Mouse (Mus musculus) c-Kit-negative CD71-positive TER-119-positive erythroid progenitor cells, embryonic 14.5 days (primary cell): ENCODE data around the gene Setd2.

Experiments
- DNase-seq: peaks from one replicate; pipeline ENCODE4 v3.0.0-alpha.2; 2013; ENCODE audit warnings: low read depth, low spot score

The Setd2 gene

GRCm38 (mm10) chr9:110623416-110624195 lies 91.2 kb downstream of the Setd2 start:
- DNase-seq = no peak

GRCm38 (mm10) chr9:110624361-110625166 lies 92.2 kb downstream of the Setd2 start, which contains the start of gene Nradd:
Gene Nradd, minus strand, starts transcription at chr9:110624452.
- DNase-seq = peak; percentile 51

GRCm38 (mm10) chr9:110625350-110625908 lies 93.0 kb downstream of the Setd2 start:
- DNase-seq = no peak

- no peak for DNase-seq
Measured at GRCm38 (mm10) chr9:110630171-110630570, 97.8 kb downstream of the Setd2 start.

GRCm38 (mm10) chr9:110631191-110631590 lies 98.8 kb downstream of the Setd2 start:
- no peak for DNase-seq

GRCm38 (mm10) chr9:110631651-110632275 lies 99.4 kb downstream of the Setd2 start:
- no peak for DNase-seq

- DNase-seq = no peak
Measured at GRCm38 (mm10) chr9:110632671-110633070, 100.3 kb downstream of the Setd2 start.

- no peak for DNase-seq
Measured at GRCm38 (mm10) chr9:110633882-110634281, 101.5 kb downstream of the Setd2 start.

GRCm38 (mm10) chr9:110635225-110635624 lies 102.8 kb downstream of the Setd2 start:
- peak; percentile 57 for DNase-seq

GRCm38 (mm10) chr9:110638611-110639021 lies 106.2 kb downstream of the Setd2 start:
- no peak for DNase-seq

- DNase-seq = no peak
Measured at GRCm38 (mm10) chr9:110641006-110641405, 108.6 kb downstream of the Setd2 start.

GRCm38 (mm10) chr9:110642812-110643524 lies 110.6 kb downstream of the Setd2 start:
- DNase-seq = no peak

GRCm38 (mm10) chr9:110643787-110644186 lies 111.4 kb downstream of the Setd2 start:
- DNase-seq = no peak

GRCm38 (mm10) chr9:110644295-110644694 lies 111.9 kb downstream of the Setd2 start:
- no peak for DNase-seq

GRCm38 (mm10) chr9:110645219-110645618 lies 112.8 kb downstream of the Setd2 start:
- DNase-seq = no peak

- DNase-seq = no peak
Measured at GRCm38 (mm10) chr9:110649775-110650174, 117.4 kb downstream of the Setd2 start.

- DNase-seq = no peak
Measured at GRCm38 (mm10) chr9:110651931-110652722, 119.7 kb downstream of the Setd2 start.

- no peak for DNase-seq
Measured at GRCm38 (mm10) chr9:110652963-110653654, 120.7 kb downstream of the Setd2 start.

GRCm38 (mm10) chr9:110653655-110654461 lies 121.5 kb downstream of the Setd2 start, which contains the start of gene Nbeal2:
Gene Nbeal2, minus strand, starts transcription at chr9:110654161.
- DNase-seq = peak; percentile 81
